Mouse (Mus musculus): ENCODE data around the gene Ndufa5. TPM values are rescaled to one million over a fixed set of nuclear protein-coding genes. Genes with fewer than 3 reads are reported as not detected.

Ndufa5 gene
- polyA plus RNA-seq, 1 experiment from 2014 or later, result 300 TPM

DNA sequence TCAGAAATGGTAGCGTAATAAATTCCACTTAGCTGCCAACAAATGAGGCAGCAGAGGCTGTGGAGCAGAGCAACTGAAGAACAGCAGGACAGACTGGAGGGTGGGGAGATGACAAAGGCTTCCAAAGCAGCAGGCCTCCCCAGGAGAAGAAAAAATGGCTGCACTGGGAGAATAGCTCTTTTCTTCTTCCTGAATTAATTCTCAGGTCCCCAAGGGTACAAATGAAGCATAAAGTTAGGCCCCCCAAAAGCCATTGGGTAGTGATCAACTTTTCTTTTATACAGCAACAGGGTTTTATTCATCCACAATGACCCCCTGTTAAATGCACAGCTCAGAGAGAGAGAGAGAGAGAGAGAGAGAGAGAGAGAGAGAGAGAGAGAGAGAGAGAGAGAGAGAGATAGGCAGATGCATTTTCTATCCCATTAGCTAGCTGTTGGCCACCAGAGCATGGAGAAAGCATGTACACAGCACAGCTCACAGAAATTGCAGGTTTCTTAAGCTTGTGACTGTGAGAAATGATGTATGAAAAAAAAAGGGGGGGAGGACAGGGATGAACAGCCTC is 57.2 kb downstream of the Ndufa5 start:
- 72% methylated on average over 1 of the region's 1 CpGs for WGBS
- DNase-seq, result no peak
- Histone ChIP-seq H3K9me3 (ENCODE audit: low read depth, low read length) (no peaks in the 10 kb centered on the region), H3K36me3 (ENCODE audit: insufficient read depth) (no peaks in the 10 kb centered on the region), H3K27me3 (ENCODE audit: insufficient read depth, low read length) (no peaks in the 10 kb centered on the region), H3K9ac (no peak overlapping the region), H3K27ac (ENCODE audit: low read depth) (no peak overlapping the region), H3K4me2 (no peak overlapping the region), H3K4me1 (ENCODE audit: insufficient read depth) (no peaks in the 10 kb centered on the region), H3K4me3 (ENCODE audit: low read depth, low read length) (no peak overlapping the region)
- ATAC-seq (ENCODE audit: insufficient read depth), result no peak
- no peak for TF ChIP-seq CTCF (IDR thresholded peaks at IDR 0.05; ENCODE audit: low read depth)

DNA sequence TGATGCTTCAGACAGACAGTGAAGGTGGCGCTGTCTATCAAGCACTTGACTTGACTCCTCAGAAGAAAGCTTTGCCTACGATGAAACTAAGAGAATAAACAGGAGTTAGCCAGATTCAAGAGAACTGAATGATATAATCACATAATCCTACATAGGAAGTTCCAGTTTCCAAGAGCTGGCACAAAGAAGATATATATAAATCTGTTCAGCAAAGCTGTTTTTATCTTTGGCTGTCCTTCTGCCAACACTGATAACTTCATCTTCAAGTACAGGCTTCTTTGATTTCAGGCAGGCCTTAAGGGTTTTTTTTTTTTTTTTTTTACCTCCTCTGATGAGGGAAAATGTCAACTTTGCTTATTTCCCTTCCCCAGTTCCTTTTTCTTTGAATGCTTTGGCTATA is 57.7 kb downstream of the Ndufa5 start:
- TF ChIP-seq CTCF (IDR thresholded peaks at IDR 0.05; ENCODE audit: low read depth), result no peak
- H3K4me3 ChIP-seq (ENCODE audit: low read depth, low read length), result no peak overlapping the region
- H3K9ac ChIP-seq, result no peak overlapping the region
- H3K27ac ChIP-seq (ENCODE audit: low read depth), result no peak overlapping the region
- H3K36me3 ChIP-seq (ENCODE audit: insufficient read depth), result no peaks in the 10 kb centered on the region
- H3K27me3 ChIP-seq (ENCODE audit: insufficient read depth, low read length), result no peaks in the 10 kb centered on the region
- ATAC-seq (ENCODE audit: insufficient read depth), result no peak
- no peak overlapping the region for H3K4me2 ChIP-seq
- no peak for DNase-seq
- WGBS, result 82% methylated on average over 2 of the region's 2 CpGs
- no peaks in the 10 kb centered on the region for H3K9me3 ChIP-seq (ENCODE audit: low read depth, low read length)
- H3K4me1 ChIP-seq (ENCODE audit: insufficient read depth), result no peaks in the 10 kb centered on the region

Other genes starting within 250 kb of the Ndufa5 start
- gene Iqub, start 12.9 kb downstream of the Ndufa5 start, polyA plus RNA-seq (2014; fragmentation: Nextera tagmentation; extraction: Ambion mirVana), result 0.09 and 0.15 TPM in 2 replicates
- gene Asb15, start 131 bp upstream of the Ndufa5 start, polyA plus RNA-seq (2014; fragmentation: Nextera tagmentation; extraction: Ambion mirVana), result 0.13 TPM in 1 of 2 replicates, not detected in the other
- 0.09 and 0.61 TPM in 2 replicates for gene Lmod2, start 69.7 kb upstream of the Ndufa5 start, polyA plus RNA-seq (2014; fragmentation: Nextera tagmentation; extraction: Ambion mirVana)
- gene Wasl, start 137.0 kb upstream of the Ndufa5 start, polyA plus RNA-seq (2014; fragmentation: Nextera tagmentation; extraction: Ambion mirVana), result 61.2 and 65.2 TPM in 2 replicates
- gene Hyal6, start 205.2 kb upstream of the Ndufa5 start, polyA plus RNA-seq (2014; fragmentation: Nextera tagmentation; extraction: Ambion mirVana), result not detected in 2 replicates
- not detected in 2 replicates for gene Hyal4, start 220.3 kb upstream of the Ndufa5 start, polyA plus RNA-seq (2014; fragmentation: Nextera tagmentation; extraction: Ambion mirVana)